Mouse (Mus musculus) intestine, postnatal 0 days (tissue): ENCODE measurements around the gene Slc38a10. TPM values are rescaled to one million over a fixed set of nuclear protein-coding genes. Genes with fewer than 3 reads are reported as not detected.

Source experiments
- ATAC-seq: fragments of 200-750 bp; cut with Nextera tagmentation; 2 replicates; pipeline ENCODE4 v1.8.0; 2017; ENCODE audit warnings: mild to moderate bottlenecking, moderate TSS enrichment, moderate library complexity
- H3K27ac ChIP-seq: fragments of 300-500 bp; sonication (generic); 2 replicates; pipeline ENCODE4 v1.5.1; 2014; ENCODE audit warnings: mild to moderate bottlenecking, low read depth, low read length, moderate library complexity
- H3K27me3 ChIP-seq: fragments of 300-500 bp; sonication (generic); replicated peaks from 2 replicates; pipeline ENCODE4 v1.6.1; 2014; ENCODE audit warnings: low read length, mixed read lengths; ENCODE audit not compliant: control insufficient read depth, insufficient read depth
- H3K36me3 ChIP-seq: fragments of 300-500 bp; sonication (generic); 2 replicates; pipeline ENCODE4 v1.6.1; 2014; ENCODE audit warnings: mild to moderate bottlenecking, moderate library complexity; ENCODE audit not compliant: control insufficient read depth, insufficient read depth
- H3K4me1 ChIP-seq: fragments of 300-500 bp; sonication (generic); replicated peaks from 2 replicates; pipeline ENCODE4 v1.6.1; 2014; ENCODE audit warnings: antibody characterized with exemption, low read length, mixed read lengths; ENCODE audit not compliant: control insufficient read depth, insufficient read depth
- H3K4me2 ChIP-seq: fragments of 300-500 bp; sonication (generic); replicated peaks from 2 replicates; pipeline ENCODE4 v1.6.1; 2014; ENCODE audit warnings: low read depth, mild to moderate bottlenecking, moderate library complexity
- H3K4me3 ChIP-seq: fragments of 300-500 bp; sonication (generic); 2 replicates; pipeline ENCODE4 v1.5.1; 2014; ENCODE audit warnings: low read depth, low read length
- H3K9ac ChIP-seq: fragments of 300-500 bp; sonication (generic); 2 replicates; pipeline ENCODE4 v1.6.1; 2014; ENCODE audit warnings: mild to moderate bottlenecking, low read depth, low read length
- H3K9me3 ChIP-seq: fragments of 300-500 bp; sonication (generic); 2 replicates; pipeline ENCODE4 v1.6.1; 2016; ENCODE audit warnings: mixed run types; ENCODE audit not compliant: control insufficient read depth
- CTCF ChIP-seq: sonication (generic); IDR thresholded peaks from 2 replicates; pipeline ENCODE4 v1.5.1; 2016; ENCODE audit warnings: low read depth, mild to moderate bottlenecking, control low read depth, antibody characterized with exemption, moderate library complexity
- WGBS: fragments of 180-500 bp; shearing (Covaris S2); extraction: QIAGEN DNeasy Blood & Tissue Kit; methylation state at CpG from one replicate; pipeline ENCODE4 v1.1.7; 2014; 5-methylcytosine and 5-hydroxymethylcytosine counted together
- polyA plus RNA-seq: library from polyadenylated mRNA; unstranded; fragments of >200 nt; fragmentation: Nextera tagmentation; extraction: Ambion mirVana; gene quantifications from 2 replicates; pipeline ENCODE4 v1.2.1, GENCODE M21; 2015

Gene Slc38a10
- polyA plus RNA-seq, 1 experiment from 2014 or later = 56.4 TPM

DNA sequence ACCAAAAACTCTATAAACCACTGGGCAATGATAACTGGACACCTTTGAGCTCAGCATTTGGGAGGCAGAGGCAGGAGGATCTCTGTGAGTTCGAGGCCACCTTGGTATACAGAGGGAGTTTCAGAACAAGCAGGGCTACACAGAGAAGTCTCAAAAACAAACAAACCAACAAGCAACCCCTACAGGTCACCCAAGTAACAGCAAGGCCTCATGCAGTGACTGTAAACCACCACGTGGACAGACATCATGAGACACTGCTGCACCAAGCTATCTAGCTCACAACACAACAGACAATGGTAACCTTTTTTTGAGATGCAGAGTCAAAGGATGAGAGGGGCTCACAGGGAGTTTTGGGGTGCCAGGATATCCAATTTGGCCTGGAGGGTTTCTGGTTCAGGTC lies 24.3 kb downstream of the Slc38a10 start:
- WGBS = 85% methylated on average over 2 of the region's 2 CpGs
- Histone ChIP-seq H3K4me1 (no peaks in the 10 kb centered on the region), H3K4me2 (no peak overlapping the region), H3K4me3 (no peak overlapping the region), H3K27me3 (no peaks in the 10 kb centered on the region), H3K36me3 (peaks cover 90% of the 10 kb centered on the region), H3K9me3 (no peaks in the 10 kb centered on the region), H3K27ac (no peak overlapping the region), H3K9ac (no peak overlapping the region)
- no peak for ATAC-seq
- 0 out of 2 replicates have a peak, but pooled peaks have one; percentile 14 for TF ChIP-seq CTCF

DNA sequence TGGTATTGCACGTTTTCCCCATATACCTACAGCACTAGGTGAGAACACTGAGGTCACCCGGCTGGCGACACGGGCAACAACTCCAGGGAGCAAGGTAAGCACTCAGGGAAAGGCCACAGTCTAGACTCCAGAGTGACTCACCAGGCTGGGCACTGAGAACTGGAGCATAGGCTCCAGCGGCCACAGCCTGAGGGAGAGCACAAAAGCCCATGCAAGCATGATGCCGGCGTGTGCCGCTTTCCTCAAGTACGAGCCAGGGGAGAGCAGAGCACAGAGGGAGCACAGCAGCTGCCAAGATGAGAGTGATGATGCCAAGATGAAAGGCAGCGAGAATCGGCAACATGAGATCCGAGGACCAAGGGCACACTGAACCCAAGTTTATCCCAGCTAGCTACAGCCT lies 29.0 kb downstream of the Slc38a10 start:
- ATAC-seq = no peak
- Histone ChIP-seq H3K4me1 (no peaks in the 10 kb centered on the region), H3K27ac (no peak overlapping the region), H3K36me3 (peaks cover 87% of the 10 kb centered on the region), H3K9ac (no peak overlapping the region), H3K4me3 (no peak overlapping the region), H3K27me3 (no peaks in the 10 kb centered on the region), H3K4me2 (no peak overlapping the region), H3K9me3 (no peaks in the 10 kb centered on the region)
- no peak for TF ChIP-seq CTCF
- WGBS = 89% methylated on average over 12 of the region's 12 CpGs

DNA sequence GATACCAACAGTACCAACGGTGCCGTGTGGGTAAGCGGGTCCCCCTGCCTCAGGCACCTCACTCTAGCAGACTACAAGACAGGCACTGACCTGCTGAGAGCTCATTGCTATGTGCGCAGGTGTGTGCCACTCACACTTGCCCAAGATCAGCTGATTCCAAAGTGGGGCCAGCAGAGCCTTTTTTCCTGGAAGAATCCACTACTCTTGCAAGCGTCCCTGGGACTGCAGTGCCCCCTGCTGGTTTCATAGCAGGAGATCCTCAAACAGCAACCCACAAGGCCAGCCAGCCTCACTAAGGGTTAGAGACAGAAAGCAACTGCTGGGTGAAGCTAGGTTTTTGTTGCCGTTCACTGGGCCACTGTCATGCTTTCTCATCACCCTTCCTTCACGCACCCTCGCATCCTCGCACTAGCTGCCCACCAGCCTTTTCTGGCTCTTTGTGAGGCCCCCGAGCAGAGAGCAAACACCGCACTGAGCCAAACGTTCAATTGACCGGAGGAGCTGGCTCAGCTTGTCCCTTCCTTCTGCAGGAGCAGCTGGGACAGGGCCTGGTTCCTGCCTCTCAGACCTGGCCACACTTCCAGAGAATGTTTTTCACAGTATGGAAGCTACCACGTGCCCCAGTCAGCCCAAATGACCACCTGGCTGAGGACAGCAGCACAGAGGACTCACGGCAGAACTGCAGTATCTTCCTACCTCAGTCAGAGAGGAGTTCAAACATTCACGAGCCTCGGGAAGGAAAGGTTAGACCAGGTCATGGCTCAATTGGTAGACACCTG lies 30.3 kb downstream of the Slc38a10 start:
- whole genome bisulfite sequencing = 81% methylated on average over 17 of the region's 17 CpGs
- no peaks in the 10 kb centered on the region for H3K27me3 ChIP-seq
- peaks cover 86% of the 10 kb centered on the region for H3K36me3 ChIP-seq

DNA sequence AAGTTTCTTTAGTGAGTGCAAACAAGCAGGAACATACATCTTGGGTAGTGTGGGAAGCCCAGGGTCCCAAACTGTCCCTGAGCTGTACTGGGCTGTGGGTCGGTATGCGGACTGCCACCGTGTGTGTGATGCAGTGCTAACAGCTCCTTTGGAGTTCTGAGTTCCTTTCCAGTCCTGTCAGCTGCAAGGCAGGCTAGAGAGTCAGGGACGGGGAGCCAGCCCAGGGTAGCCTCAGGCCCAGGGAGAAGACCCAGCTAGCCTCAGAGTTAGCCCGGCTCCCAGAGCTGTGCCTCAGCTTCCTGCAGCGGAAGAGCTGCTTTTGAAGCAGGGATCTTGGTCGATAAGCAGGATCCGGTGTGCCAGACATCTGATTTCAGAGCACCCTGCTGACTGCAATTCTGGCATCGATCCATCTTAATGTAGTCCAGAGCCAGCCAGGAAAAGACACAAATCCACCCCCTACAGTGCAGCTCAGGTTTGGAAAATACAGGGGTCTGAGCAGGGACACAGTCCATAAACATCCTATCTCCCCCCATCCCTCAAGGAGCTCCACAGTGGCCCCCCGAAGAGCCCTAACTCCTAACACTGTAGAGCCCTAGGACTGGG lies 31.1 kb downstream of the Slc38a10 start:
- no peaks in the 10 kb centered on the region for H3K4me1 ChIP-seq
- no peak for TF ChIP-seq CTCF
- H3K27ac ChIP-seq = no peak overlapping the region
- H3K4me2 ChIP-seq = no peak overlapping the region
- H3K9ac ChIP-seq = no peak overlapping the region
- no peaks in the 10 kb centered on the region for H3K27me3 ChIP-seq
- WGBS = 84% methylated on average over 10 of the region's 10 CpGs
- no peaks in the 10 kb centered on the region for H3K9me3 ChIP-seq
- peaks cover 89% of the 10 kb centered on the region for H3K36me3 ChIP-seq
- H3K4me3 ChIP-seq = no peak overlapping the region
- no peak for ATAC-seq

More for the DNA sequence above, 30.3 kb downstream of the Slc38a10 start:
- Histone ChIP-seq H3K9me3 (no peaks in the 10 kb centered on the region), H3K9ac (no peak overlapping the region), H3K27ac (no peak overlapping the region), H3K4me3 (no peak overlapping the region), H3K4me1 (no peaks in the 10 kb centered on the region), H3K4me2 (no peak overlapping the region)
- TF ChIP-seq CTCF = peak; percentile 82
- peak; percentile 12; the same call in 1 of the 2 replicates for ATAC-seq

DNA sequence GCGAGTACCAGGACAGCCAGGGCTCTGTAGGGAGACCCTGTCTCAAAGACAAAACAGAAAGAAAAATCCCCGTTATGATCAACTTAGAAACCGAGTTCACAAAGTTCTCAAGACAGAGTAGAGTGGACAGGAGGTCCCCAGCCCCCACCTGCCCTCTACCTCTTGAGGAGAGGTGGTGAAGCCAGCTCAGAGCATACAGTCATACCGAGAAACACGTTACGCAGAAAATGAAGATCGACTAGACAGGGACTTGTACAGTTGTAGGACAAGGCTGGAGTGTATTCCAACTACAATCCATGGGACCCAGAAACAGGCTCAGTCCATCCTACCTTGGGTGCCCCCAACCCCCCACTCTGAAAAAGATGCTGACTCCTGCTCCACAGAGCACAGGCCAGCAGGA lies 32.0 kb downstream of the Slc38a10 start:
- no peaks in the 10 kb centered on the region for H3K27me3 ChIP-seq
- no peaks in the 10 kb centered on the region for H3K9me3 ChIP-seq
- no peaks in the 10 kb centered on the region for H3K4me1 ChIP-seq
- TF ChIP-seq CTCF = no peak
- WGBS = 95% methylated on average over 7 of the region's 7 CpGs
- ATAC-seq = no peak
- no peak overlapping the region for H3K4me3 ChIP-seq
- peaks cover 89% of the 10 kb centered on the region for H3K36me3 ChIP-seq
- H3K27ac ChIP-seq = no peak overlapping the region
- H3K9ac ChIP-seq = no peak overlapping the region
- no peak overlapping the region for H3K4me2 ChIP-seq

DNA sequence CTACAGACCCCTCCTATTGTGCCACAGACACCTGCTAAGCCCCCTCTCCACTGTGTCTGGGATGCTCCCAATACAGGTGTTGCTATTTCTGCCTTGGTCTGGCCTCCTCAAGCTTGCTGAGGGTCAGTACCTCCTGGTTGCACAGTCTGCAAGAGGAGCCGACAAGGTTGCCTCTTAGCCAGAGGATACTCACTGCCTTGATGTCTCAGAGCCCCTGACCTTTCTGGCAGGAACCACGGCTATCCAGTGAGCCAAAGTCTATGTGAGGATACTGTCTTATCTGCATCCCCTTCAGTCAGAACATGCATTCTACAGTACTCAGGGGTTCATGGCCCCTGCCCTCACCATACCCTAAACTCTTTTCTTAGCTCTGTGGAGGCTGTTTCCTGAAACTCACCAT lies 33.5 kb downstream of the Slc38a10 start:
- Histone ChIP-seq H3K9ac (no peak overlapping the region), H3K4me2 (no peak overlapping the region), H3K4me1 (no peaks in the 10 kb centered on the region), H3K9me3 (no peaks in the 10 kb centered on the region), H3K27ac (no peak overlapping the region), H3K36me3 (peaks cover 88% of the 10 kb centered on the region), H3K27me3 (no peaks in the 10 kb centered on the region), H3K4me3 (no peak overlapping the region)
- no peak for TF ChIP-seq CTCF
- WGBS = 95% methylated on average over 2 of the region's 2 CpGs
- ATAC-seq = no peak
